Mouse (Mus musculus) liver, adult 2 months (tissue): ENCODE measurements around the gene Rrp8. TPM values are rescaled to one million over a fixed set of nuclear protein-coding genes. Genes with fewer than 3 reads are reported as not detected.
"Not testable (repeated sequence)": the region's sequence is repeated elsewhere in the genome, so short reads cannot be mapped to it uniquely, and the experiment has no call there.

ENCODE experiments used
- DNase-seq: peaks from one replicate; pipeline ENCODE4 v3.0.0-alpha.2; 2011; ENCODE audit warnings: low read depth, low spot score; ENCODE audit errors: extremely low read depth
- H3K27ac ChIP-seq: fragments of 200-500 bp; replicated peaks from 2 replicates; pipeline ENCODE4 v1.5.1; 2012; ENCODE audit warnings: low read depth, mild to moderate bottlenecking, control low read depth, inconsistent platforms, low read length; ENCODE audit not compliant: insufficient read depth
- H3K27me3 ChIP-seq: fragments of 200-500 bp; 2 replicates; pipeline ENCODE4 v1.6.1; 2012; ENCODE audit warnings: mild to moderate bottlenecking, moderate library complexity, low read length, inconsistent platforms; ENCODE audit not compliant: control insufficient read depth, insufficient read depth
- H3K36me3 ChIP-seq: fragments of 200-500 bp; 2 replicates; pipeline ENCODE4 v1.6.1; 2012; ENCODE audit warnings: low read length, inconsistent platforms; ENCODE audit not compliant: control insufficient read depth, insufficient read depth
- H3K4me1 ChIP-seq: fragments of 200-500 bp; 2 replicates; pipeline ENCODE4 v1.6.1; 2011; ENCODE audit warnings: low read length; ENCODE audit not compliant: control insufficient read depth, insufficient read depth
- H3K4me3 ChIP-seq: fragments of 200-500 bp; 2 replicates; pipeline ENCODE4 v1.5.1; 2011; ENCODE audit warnings: low read depth, mild to moderate bottlenecking, control low read depth, low read length, moderate library complexity; ENCODE audit not compliant: insufficient read depth
- H3K79me2 ChIP-seq: fragments of 200-500 bp; 2 replicates; pipeline ENCODE4 v1.6.1; 2012; ENCODE audit warnings: inconsistent platforms, mild to moderate bottlenecking, low read length, moderate library complexity; ENCODE audit not compliant: control insufficient read depth, insufficient read depth
- H3K9ac ChIP-seq: fragments of 200-500 bp; 2 replicates; pipeline ENCODE4 v1.6.1; 2012; ENCODE audit warnings: low read depth, mild to moderate bottlenecking, control low read depth, inconsistent platforms, low read length
- CTCF ChIP-seq: fragments of 200-500 bp; IDR thresholded peaks from 2 replicates; pipeline ENCODE4 v1.5.1; 2011; ENCODE audit warnings: low read depth, low read length, control low read depth
- POLR2A ChIP-seq: fragments of 200-500 bp; IDR thresholded peaks from 2 replicates; pipeline ENCODE4 v1.6.1; 2011; ENCODE audit warnings: low read length, control low read depth; ENCODE audit not compliant: insufficient read depth; ENCODE audit errors: extremely low read depth
- WGBS: fragments of 180-500 bp; shearing (Covaris S2); methylation state at CpG from one replicate; pipeline ENCODE4 v1.1.7; 2018; 5-methylcytosine and 5-hydroxymethylcytosine counted together
- polyA plus RNA-seq: library from polyadenylated mRNA; depleted of rRNA; stranded (reverse); fragments of >200 nt; gene quantifications from 2 replicates; pipeline ENCODE4 v1.2.3, GENCODE M21; 2012
- total RNA-seq: library from RNA; depleted of rRNA; stranded (reverse); fragments of >200 nt; gene quantifications from 2 replicates; pipeline ENCODE4 v1.2.3, GENCODE M21; 2014

Gene Rrp8
- total and polyA plus RNA-seq, 2 experiments, result 4.9 to 5.9 TPM

DNA sequence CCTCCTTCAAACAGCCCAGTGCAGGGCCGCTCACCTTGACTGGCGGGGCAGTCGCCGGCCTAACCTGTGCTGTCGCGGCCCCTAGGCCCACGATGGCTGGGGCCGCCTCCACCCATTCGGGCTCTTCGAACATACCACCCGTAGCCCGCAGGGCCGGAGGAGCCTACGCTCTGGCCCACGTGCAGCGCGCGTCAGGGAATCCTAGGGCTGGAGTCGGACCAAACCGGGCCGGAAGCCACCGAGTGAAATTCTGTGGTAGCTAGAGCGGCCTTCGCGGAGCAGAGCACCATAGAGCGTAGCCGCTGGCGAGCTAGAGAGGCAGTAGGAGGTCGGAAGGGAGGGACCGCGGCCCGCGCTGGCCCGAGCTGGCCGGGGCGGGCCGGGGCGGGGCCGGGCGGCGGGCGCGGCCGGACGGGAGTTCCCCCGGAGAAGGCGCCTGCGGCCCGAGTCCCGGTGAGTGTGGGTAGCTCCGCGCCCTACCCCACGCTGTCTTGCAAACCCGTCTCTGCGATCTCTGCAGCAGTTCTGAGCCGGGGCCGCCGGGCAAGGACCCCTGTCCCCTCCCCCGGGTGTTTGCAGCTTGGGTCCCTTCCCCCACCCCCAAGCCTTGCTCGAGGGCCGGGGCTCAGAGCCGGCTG lies 802 bp downstream of the Rrp8 start, which contains the start of gene Ilk:
Gene Ilk, plus strand, starts transcription at position 329 of the 638 bp plus-strand sequence.
- peak within 1 kb of the TSS; percentile 93 for H3K9ac ChIP-seq
- WGBS, result under 1% methylated on average over 62 of the region's 62 CpGs
- peaks cover 5% of the 10 kb centered on the region; the same call in 1 of the 2 replicates for H3K79me2 ChIP-seq
- H3K4me3 ChIP-seq, result peak within 1 kb of the TSS; percentile 89
- TF ChIP-seq POLR2A (peak; percentile 76), CTCF (no peak)
- H3K27ac ChIP-seq, result peak within 1 kb of the TSS; percentile 86
- peaks cover 6% of the 10 kb centered on the region; the same call in 1 of the 2 replicates for H3K4me1 ChIP-seq
- peak; percentile 90 for DNase-seq
- H3K36me3 ChIP-seq, result peaks cover 35% of the 10 kb centered on the region
- H3K27me3 ChIP-seq, result no peaks in the 10 kb centered on the region

DNA sequence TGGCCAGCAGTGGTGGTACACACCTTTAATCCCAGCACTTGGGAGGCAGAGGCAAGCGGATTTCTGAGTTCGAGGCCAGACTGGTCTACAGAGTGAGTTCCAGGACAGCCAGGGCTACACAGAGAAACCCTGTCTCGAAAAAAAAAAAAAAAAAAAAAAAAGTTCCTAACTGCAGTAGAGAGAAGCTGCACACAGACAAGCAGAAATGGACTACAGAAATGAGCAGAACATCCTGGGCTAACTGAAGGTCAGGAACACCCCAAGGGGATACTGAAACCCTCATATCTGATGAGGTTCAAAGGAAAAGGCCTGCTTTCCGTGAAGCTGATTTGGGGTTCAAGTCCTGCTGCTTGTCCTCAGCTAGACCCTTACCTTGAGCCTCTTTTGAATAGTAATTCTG lies 1.7 kb downstream of the Rrp8 start:
- H3K36me3 ChIP-seq, result peaks cover 39% of the 10 kb centered on the region
- 46% methylated on average over 4 of the region's 4 CpGs for WGBS
- H3K27ac ChIP-seq, result not testable (repeated sequence)

DNA sequence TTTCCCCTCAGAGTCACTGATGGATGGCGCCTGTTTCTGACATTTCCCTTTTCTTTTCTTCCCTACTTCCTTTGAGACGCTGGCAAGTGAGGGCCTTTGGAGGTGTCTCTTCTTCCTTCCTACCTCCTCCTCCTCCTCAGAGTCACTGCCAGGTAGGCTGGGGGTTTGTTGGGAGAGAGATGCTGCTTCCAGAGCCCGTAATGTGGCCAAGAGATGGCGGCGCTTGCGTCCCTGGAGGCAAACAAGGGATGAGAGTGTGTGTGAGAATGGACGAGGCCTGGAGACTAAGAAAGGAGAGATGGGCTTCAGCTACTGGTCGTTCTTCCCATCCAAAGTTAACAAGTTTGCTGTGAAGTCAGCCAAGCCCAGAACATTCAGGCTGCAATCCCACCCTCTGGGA lies 2.4 kb downstream of the Rrp8 start:
- DNase-seq, result no peak
- H3K9ac ChIP-seq, result no peak overlapping the region
- no peak overlapping the region for H3K27ac ChIP-seq
- H3K4me1 ChIP-seq, result peaks cover 6% of the 10 kb centered on the region; the same call in 1 of the 2 replicates
- peaks cover 5% of the 10 kb centered on the region; the same call in 1 of the 2 replicates for H3K79me2 ChIP-seq
- H3K36me3 ChIP-seq, result peaks cover 35% of the 10 kb centered on the region
- H3K27me3 ChIP-seq, result no peaks in the 10 kb centered on the region
- 94% methylated on average over 8 of the region's 8 CpGs for WGBS
- TF ChIP-seq CTCF, result no peak
- no peak for TF ChIP-seq POLR2A
- no peak overlapping the region for H3K4me3 ChIP-seq

More for the DNA sequence above, 1.7 kb downstream of the Rrp8 start:
- Histone ChIP-seq H3K9ac (peak overlapping the region; percentile 39; the same call in 1 of the 2 replicates), H3K4me3 (peak overlapping the region; percentile 35; the same call in 1 of the 2 replicates)
- DNase-seq, H3K27me3 ChIP-seq, H3K4me1 ChIP-seq, H3K79me2 ChIP-seq: not testable (repeated sequence)

DNA sequence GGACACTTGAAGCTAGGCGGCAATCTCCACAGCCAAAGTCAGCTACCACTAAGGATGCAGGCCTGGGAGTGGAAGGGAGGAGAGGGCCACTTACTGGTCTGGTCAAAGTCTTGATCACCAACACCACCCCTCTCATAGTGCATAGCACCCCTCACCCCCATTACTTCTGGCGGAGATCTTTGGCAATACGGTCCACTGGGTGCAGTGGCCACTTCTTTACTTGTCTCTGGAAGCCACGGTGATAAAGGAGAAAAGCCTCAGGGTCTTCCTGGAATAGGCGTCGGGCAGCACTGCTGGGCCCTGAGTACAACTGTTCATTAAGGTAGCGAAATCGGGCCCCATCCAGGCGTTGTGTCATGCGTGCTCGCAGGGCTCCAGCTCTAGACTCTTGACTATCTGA lies 3.3 kb downstream of the Rrp8 start:
- TF ChIP-seq CTCF, result no peak
- TF ChIP-seq POLR2A, result no peak
- WGBS, result 97% methylated on average over 11 of the region's 11 CpGs
- peaks cover 5% of the 10 kb centered on the region; the same call in 1 of the 2 replicates for H3K79me2 ChIP-seq
- no peaks in the 10 kb centered on the region for H3K27me3 ChIP-seq
- no peak overlapping the region for H3K27ac ChIP-seq
- DNase-seq, result no peak
- H3K4me1 ChIP-seq, result peaks cover 6% of the 10 kb centered on the region; the same call in 1 of the 2 replicates
- peaks cover 35% of the 10 kb centered on the region for H3K36me3 ChIP-seq
- no peak overlapping the region for H3K9ac ChIP-seq
- H3K4me3 ChIP-seq, result no peak overlapping the region

DNA sequence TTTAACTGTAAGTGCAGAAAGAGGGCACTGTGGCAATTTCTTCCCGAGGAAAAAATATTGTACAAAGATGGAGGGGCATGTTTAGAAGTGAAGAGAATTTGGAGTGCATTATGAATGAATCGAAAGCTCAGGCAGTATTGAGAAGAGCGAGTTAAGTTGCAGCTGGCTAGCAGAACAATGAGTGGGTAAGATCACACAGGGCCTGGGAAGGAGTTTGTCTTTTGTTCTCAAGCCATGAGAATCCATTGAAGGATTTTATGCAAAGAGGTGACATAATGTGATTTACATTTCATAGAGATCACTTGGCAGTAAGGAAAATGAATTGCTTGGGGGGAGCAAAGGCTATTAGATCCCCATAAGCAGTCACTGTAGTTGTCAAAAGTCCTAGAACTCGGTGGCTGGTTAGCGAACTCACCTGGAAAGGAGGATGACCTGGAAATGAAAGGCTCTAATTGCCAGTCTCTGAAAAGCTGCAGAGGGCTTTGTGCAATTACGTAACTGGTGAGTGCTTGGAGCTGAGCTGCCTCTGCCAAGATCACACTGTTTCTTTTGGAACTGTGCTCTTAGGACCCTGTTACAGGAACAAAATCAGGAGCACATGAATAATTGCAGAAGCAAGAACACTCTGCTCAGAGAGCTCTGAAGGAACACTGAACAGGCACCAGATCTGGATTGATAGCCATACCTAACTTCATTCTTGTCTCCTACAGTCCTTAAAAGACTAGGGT lies 8.3 kb downstream of the Rrp8 start:
- no peaks in the 10 kb centered on the region for H3K4me1 ChIP-seq
- no peaks in the 10 kb centered on the region for H3K27me3 ChIP-seq
- no peak overlapping the region for H3K27ac ChIP-seq
- WGBS, result 65% methylated on average over 6 of the region's 6 CpGs
- H3K36me3 ChIP-seq, result peaks cover 32% of the 10 kb centered on the region
- H3K4me3 ChIP-seq, result no peak overlapping the region
- no peaks in the 10 kb centered on the region for H3K79me2 ChIP-seq
- DNase-seq, result peak; percentile 53
- H3K9ac ChIP-seq, result no peak overlapping the region
- no peak for TF ChIP-seq POLR2A
- TF ChIP-seq CTCF, result no peak

DNA sequence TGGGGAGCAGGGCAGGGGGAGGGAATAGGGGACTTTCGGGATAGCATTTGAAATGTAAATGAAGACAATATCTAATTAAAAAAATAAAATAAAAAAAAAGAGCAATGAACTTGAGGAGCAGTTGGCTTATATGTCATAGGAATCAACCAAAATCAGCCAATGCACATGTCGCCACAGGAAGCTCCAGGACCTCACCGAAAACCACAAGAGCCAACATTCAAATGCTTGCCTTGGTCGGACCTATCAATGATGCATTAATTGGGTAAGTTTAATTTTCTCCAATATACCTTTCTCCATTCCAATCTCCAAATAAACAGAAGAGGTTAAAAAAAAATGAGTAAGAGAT lies 10.2 kb downstream of the Rrp8 start:
- Histone ChIP-seq H3K79me2 (no peaks in the 10 kb centered on the region), H3K27ac (no peak overlapping the region), H3K4me1 (no peaks in the 10 kb centered on the region), H3K9ac (no peak overlapping the region), H3K27me3 (no peaks in the 10 kb centered on the region), H3K36me3 (peaks cover 15% of the 10 kb centered on the region), H3K4me3 (no peak overlapping the region)
- WGBS, result 93% methylated on average over 4 of the region's 4 CpGs
- TF ChIP-seq CTCF, result no peak
- TF ChIP-seq POLR2A, result no peak
- DNase-seq, result no peak
